Mouse (Mus musculus) kidney, postnatal 0 days (tissue): ENCODE measurements around the gene Cntn6. TPM values are rescaled to one million over a fixed set of nuclear protein-coding genes. Genes with fewer than 3 reads are reported as not detected.

Source experiments
- ATAC-seq: fragments of 200-750 bp; cut with Nextera tagmentation; replicated peaks from 2 replicates; pipeline ENCODE4 v1.8.0; 2017; ENCODE audit warnings: low read depth, moderate number of reproducible peaks, moderate TSS enrichment, moderate library complexity; ENCODE audit not compliant: low FRiP score
- DNase-seq: peaks from one replicate; pipeline ENCODE4 v3.0.0-alpha.2; 2016; ENCODE audit warnings: low spot score
- H3K27ac ChIP-seq: fragments of 300-500 bp; sonication (generic); 2 replicates; pipeline ENCODE4 v1.5.1; 2014; ENCODE audit warnings: mild to moderate bottlenecking
- H3K27me3 ChIP-seq: fragments of 300-500 bp; sonication (generic); 2 replicates; pipeline ENCODE4 v1.6.1; 2014; ENCODE audit warnings: low read length, mixed read lengths; ENCODE audit not compliant: insufficient read depth
- H3K36me3 ChIP-seq: fragments of 300-500 bp; sonication (generic); 2 replicates; pipeline ENCODE4 v1.6.1; 2014; ENCODE audit warnings: low read length, mixed read lengths; ENCODE audit not compliant: insufficient read depth
- H3K4me1 ChIP-seq: fragments of 300-500 bp; sonication (generic); replicated peaks from 2 replicates; pipeline ENCODE4 v1.6.1; 2014; ENCODE audit warnings: antibody characterized with exemption, low read length, mixed read lengths; ENCODE audit not compliant: insufficient read depth
- H3K4me2 ChIP-seq: fragments of 300-500 bp; sonication (generic); 2 replicates; pipeline ENCODE4 v1.6.1; 2014; ENCODE audit warnings: mild to moderate bottlenecking, low read length, moderate library complexity, mixed read lengths
- H3K4me3 ChIP-seq: fragments of 300-500 bp; sonication (generic); replicated peaks from 2 replicates; pipeline ENCODE4 v1.5.1; 2014; ENCODE audit warnings: low read depth, low read length
- H3K9ac ChIP-seq: fragments of 300-500 bp; sonication (generic); 2 replicates; pipeline ENCODE4 v1.6.1; 2014; ENCODE audit warnings: low read depth, low read length
- H3K9me3 ChIP-seq: fragments of 300-500 bp; sonication (generic); replicated peaks from 2 replicates; pipeline ENCODE4 v1.6.1; 2016; ENCODE audit warnings: low read length, inconsistent platforms, mixed read lengths
- CTCF ChIP-seq: IDR thresholded peaks from 2 replicates; pipeline ENCODE4 v1.5.1; 2016; ENCODE audit warnings: antibody characterized with exemption, low read depth, mild to moderate bottlenecking, moderate library complexity
- WGBS: fragments of 180-500 bp; shearing (Covaris S2); extraction: QIAGEN DNeasy Blood & Tissue Kit; methylation state at CpG from one replicate; pipeline ENCODE4 v1.1.7; 2014; 5-methylcytosine and 5-hydroxymethylcytosine counted together
- polyA plus RNA-seq: library from polyadenylated mRNA; unstranded; fragments of >200 nt; fragmentation: Nextera tagmentation; extraction: Ambion mirVana; gene quantifications from 2 replicates; pipeline ENCODE4 v1.2.1, GENCODE M21; 2015

Gene Cntn6
- 0.52 and 0.74 TPM in 2 replicates for polyA plus RNA-seq

DNA sequence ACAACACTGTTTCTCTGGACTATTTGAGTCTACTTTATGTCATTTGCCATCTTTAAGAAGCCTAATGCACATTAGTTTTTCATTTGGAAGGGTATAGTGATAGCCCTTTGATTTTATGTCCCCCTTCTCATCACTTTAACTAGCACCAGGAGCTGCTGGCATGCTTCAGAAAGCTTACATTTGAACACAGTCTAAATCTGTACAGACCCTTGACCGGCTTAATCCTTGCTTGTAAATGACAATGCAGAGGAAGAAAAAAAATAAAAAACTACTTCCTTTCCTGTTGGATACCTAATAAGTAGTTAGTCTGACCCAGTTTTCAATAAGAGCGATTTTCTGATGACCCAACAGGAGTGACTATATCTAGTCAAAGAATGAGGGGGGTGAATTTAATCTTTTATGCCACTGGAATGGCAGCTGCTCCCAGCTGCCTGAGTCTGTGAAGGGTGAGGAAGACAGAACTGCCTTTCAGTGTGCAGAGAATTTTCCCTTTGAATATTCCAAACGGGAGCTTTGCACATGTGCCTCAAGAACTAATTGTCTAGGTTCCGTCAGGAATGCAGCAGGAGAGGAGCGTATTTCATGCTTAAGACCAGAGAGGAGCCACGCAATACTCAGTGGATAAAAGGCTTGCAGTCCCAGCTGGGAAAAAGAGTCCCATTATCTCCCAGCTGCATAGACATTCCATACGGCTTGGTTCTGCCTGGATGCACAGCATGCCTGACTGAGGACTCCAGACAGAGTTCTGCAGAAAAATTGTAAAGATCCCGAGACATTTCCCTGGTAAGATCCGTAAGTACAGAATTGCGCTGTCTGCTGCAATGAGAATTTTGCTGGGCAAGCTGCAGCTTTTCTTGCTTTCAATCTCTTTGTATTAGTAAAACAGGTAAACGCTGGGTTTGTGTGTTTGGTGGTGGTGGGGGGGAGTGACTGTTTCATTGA, at the start of gene Cntn6:
Gene Cntn6, plus strand, starts transcription at position 301 of the 942 bp plus-strand sequence.
- TF ChIP-seq CTCF: no peak
- ATAC-seq: no peak; the same call in 1 of the 2 replicates
- DNase-seq: peak; percentile 42
- no peaks in the 10 kb centered on the region for H3K27me3 ChIP-seq
- H3K9me3 ChIP-seq: no peaks in the 10 kb centered on the region
- peak within 1 kb of the TSS; percentile 44 for H3K4me2 ChIP-seq
- no peaks in the 10 kb centered on the region for H3K4me1 ChIP-seq
- no peaks in the 10 kb centered on the region for H3K36me3 ChIP-seq
- 32% methylated on average over 11 of the region's 11 CpGs for WGBS
- peak within 1 kb of the TSS; percentile 11 for H3K4me3 ChIP-seq
- no peak within 1 kb of the TSS for H3K9ac ChIP-seq
- no peak within 1 kb of the TSS for H3K27ac ChIP-seq

GRCm38 (mm10) chr6:104443731-104444130, 48.9 kb upstream of the Cntn6 start:
- Histone ChIP-seq H3K36me3 (no peaks in the 10 kb centered on the region), H3K9me3 (no peaks in the 10 kb centered on the region), H3K27me3 (no peaks in the 10 kb centered on the region), H3K4me2 (no peak overlapping the region), H3K4me1 (no peaks in the 10 kb centered on the region), H3K9ac (no peak overlapping the region), H3K27ac (no peak overlapping the region), H3K4me3 (no peak overlapping the region)
- no peak for TF ChIP-seq CTCF
- peak; percentile 39 for DNase-seq
- ATAC-seq: no peak
- 63% methylated on average over 3 of the region's 3 CpGs for WGBS

DNA sequence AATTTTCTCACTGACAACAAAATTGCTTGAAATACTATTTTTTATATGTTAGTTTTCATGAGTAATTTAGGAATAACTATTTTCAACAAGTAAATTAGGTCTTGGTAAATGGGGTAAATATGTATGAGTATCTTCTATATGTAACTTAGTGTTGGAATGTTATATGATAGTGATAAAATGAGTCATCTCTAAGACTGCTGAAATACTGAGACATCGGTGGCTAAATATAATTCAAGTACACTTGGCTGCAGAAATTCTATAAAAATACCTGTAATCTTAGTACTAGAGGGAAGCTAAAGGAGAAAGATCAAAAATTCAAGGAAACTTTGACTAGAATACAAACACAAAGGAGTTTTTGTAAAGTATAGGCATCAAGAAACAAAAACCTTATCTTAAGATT, 21.9 kb upstream of the Cntn6 start:
- TF ChIP-seq CTCF: no peak
- DNase-seq: no peak
- no peaks in the 10 kb centered on the region for H3K4me1 ChIP-seq
- no peak overlapping the region for H3K9ac ChIP-seq
- no peaks in the 10 kb centered on the region for H3K36me3 ChIP-seq
- H3K4me2 ChIP-seq: no peak overlapping the region
- H3K9me3 ChIP-seq: no peaks in the 10 kb centered on the region
- no peak for ATAC-seq
- H3K27ac ChIP-seq: no peak overlapping the region
- no peaks in the 10 kb centered on the region for H3K27me3 ChIP-seq
- WGBS: 98% methylated on average over 1 of the region's 1 CpGs
- H3K4me3 ChIP-seq: no peak overlapping the region

- DNase-seq: peak; percentile 64
- Histone ChIP-seq H3K27ac (no peak overlapping the region), H3K9me3 (no peaks in the 10 kb centered on the region), H3K36me3 (no peaks in the 10 kb centered on the region), H3K27me3 (no peaks in the 10 kb centered on the region), H3K4me2 (no peak overlapping the region), H3K4me3 (no peak overlapping the region), H3K9ac (no peak overlapping the region), H3K4me1 (no peaks in the 10 kb centered on the region)
- no peak for ATAC-seq
- peak; percentile 73 for TF ChIP-seq CTCF
Measured at GRCm38 (mm10) chr6:104479242-104479641, 13.3 kb upstream of the Cntn6 start.

GRCm38 (mm10) chr6:104493459-104493858, 869 bp downstream of the Cntn6 start:
- Histone ChIP-seq H3K9me3 (no peaks in the 10 kb centered on the region), H3K4me2 (peak overlapping the region; percentile 44), H3K9ac (no peak overlapping the region), H3K4me3 (peak overlapping the region; percentile 11; the same call in 1 of the 2 replicates), H3K4me1 (no peaks in the 10 kb centered on the region), H3K36me3 (no peaks in the 10 kb centered on the region), H3K27me3 (no peaks in the 10 kb centered on the region), H3K27ac (no peak overlapping the region)
- no peak for ATAC-seq
- no peak for TF ChIP-seq CTCF
- no peak for DNase-seq
- WGBS: 44% methylated on average over 6 of the region's 6 CpGs

GRCm38 (mm10) chr6:104495801-104496200, 3.2 kb downstream of the Cntn6 start:
- no peak for ATAC-seq
- H3K36me3 ChIP-seq: no peaks in the 10 kb centered on the region
- no peak overlapping the region for H3K4me2 ChIP-seq
- no peak overlapping the region for H3K27ac ChIP-seq
- H3K4me3 ChIP-seq: no peak overlapping the region
- no peaks in the 10 kb centered on the region for H3K4me1 ChIP-seq
- DNase-seq: no peak
- WGBS: 65% methylated on average over 2 of the region's 2 CpGs
- H3K9me3 ChIP-seq: no peaks in the 10 kb centered on the region
- no peak for TF ChIP-seq CTCF
- H3K9ac ChIP-seq: no peak overlapping the region
- H3K27me3 ChIP-seq: no peaks in the 10 kb centered on the region
